Mouse (Mus musculus): ENCODE results near the gene Chp2. TPM values are rescaled to one million over a fixed set of nuclear protein-coding genes. Genes with fewer than 3 reads are reported as not detected.

The Chp2 gene
- not detected in 2 replicates for polyA plus RNA-seq (2014; fragmentation: Nextera tagmentation; extraction: Ambion mirVana)

DNA sequence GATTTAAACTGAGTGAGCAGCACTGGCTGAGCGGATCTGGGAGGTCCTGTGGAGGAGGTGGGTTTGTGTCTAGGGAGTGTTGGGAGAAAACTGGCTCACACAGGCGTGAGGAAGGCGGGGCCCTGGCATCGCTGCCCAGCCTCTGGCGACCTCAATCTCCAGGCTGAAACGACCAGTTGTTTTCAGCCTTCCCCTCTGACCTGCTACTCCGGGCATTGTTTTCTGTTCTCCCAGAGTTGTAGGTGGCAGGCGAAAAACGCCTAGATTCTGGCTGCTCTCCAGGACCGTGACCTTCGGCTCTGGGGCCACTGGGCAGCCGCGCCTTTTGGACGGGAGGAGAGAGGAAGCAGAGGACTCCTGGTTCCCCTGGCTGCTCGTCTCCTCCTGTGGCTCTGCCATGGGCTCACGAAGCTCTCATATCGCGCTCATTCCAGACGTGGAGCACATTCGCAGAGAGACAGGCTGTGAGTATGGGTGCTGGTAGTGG lies at the start of gene Chp2:
TSS of gene Chp2 (plus strand) at position 182 of the 487 bp plus-strand sequence.
- ATAC-seq (ENCODE audit: insufficient read depth, low FRiP score, low TSS enrichment), result no peak

DNA sequence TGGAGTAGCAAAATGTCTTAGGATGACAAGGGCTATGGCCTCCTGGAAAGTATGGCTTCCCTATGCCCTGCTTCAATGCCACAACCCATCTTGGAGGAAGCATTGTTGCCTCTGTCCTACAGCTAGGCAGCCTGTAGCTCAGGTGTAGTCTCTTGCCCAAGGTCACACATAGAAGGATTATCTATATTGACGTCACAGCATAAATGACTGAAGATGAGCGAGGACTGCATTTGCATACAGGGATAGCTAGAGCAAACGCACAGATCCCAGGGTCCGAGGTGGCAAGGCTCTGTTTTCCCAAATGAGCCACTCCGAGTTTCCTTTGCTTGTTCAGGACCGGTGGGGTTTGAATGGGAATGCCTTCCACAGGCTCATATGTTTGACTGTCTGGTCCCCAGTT lies 48.6 kb upstream of the Chp2 start:
- no peaks in the 10 kb centered on the region for H3K27me3 ChIP-seq (ENCODE audit: control insufficient read depth, insufficient read depth, low read length)
- no peaks in the 10 kb centered on the region for H3K9me3 ChIP-seq (ENCODE audit: control insufficient read depth, low read length)
- ATAC-seq (ENCODE audit: insufficient read depth, low FRiP score, low TSS enrichment) (no peak), DNase-seq (ENCODE audit: low spot score) (no peak)
- H3K4me1 ChIP-seq (ENCODE audit: control insufficient read depth, insufficient read depth, low read length), result no peaks in the 10 kb centered on the region
- peaks cover 21% of the 10 kb centered on the region for H3K36me3 ChIP-seq (ENCODE audit: control insufficient read depth, insufficient read depth, low read length)
- no peak overlapping the region for H3K4me2 ChIP-seq (ENCODE audit: low read depth)
- no peak overlapping the region for H3K27ac ChIP-seq (ENCODE audit: low read depth, low read length)
- 91% methylated on average over 6 of the region's 6 CpGs for WGBS
- H3K4me3 ChIP-seq (ENCODE audit: low read depth, low read length), result no peak overlapping the region
- no peak overlapping the region for H3K9ac ChIP-seq (ENCODE audit: low read length)

More for the DNA sequence above, at the start of gene Chp2:
- no peak within 1 kb of the TSS for H3K9ac ChIP-seq (ENCODE audit: low read length)
- no peaks in the 10 kb centered on the region for H3K36me3 ChIP-seq (ENCODE audit: control insufficient read depth, insufficient read depth, low read length)
- H3K9me3 ChIP-seq (ENCODE audit: control insufficient read depth, low read length), result no peaks in the 10 kb centered on the region
- no peak within 1 kb of the TSS for H3K4me3 ChIP-seq (ENCODE audit: low read depth, low read length)
- peak within 1 kb of the TSS; percentile 7; the same call in 1 of the 2 replicates for H3K4me2 ChIP-seq (ENCODE audit: low read depth)
- H3K4me1 ChIP-seq (ENCODE audit: control insufficient read depth, insufficient read depth, low read length), result no peaks in the 10 kb centered on the region
- no peaks in the 10 kb centered on the region for H3K27me3 ChIP-seq (ENCODE audit: control insufficient read depth, insufficient read depth, low read length)
- DNase-seq (ENCODE audit: low spot score), result peak; percentile 16
- 29% methylated on average over 20 of the region's 20 CpGs for WGBS
- no peak within 1 kb of the TSS for H3K27ac ChIP-seq (ENCODE audit: low read depth, low read length)

DNA sequence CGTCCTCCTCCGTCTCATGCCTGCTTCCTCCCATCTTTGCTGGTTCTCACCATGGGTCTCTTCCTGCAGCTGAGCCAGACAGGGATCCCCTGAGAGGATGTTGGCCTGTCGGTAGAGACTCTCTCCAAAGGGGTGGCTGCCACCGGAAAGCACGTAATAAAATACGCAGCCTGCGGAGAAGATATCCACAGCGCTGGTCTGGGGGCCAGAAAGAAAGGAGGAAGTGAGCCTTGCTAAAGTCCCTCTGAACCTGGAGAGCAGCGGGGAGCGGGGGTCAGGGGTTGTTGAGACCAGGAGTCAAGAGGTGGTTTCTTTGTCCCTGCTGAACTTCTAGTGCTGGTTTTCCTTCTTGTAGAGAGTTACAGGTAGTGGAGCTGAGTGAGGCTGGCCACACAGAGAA lies 47.7 kb upstream of the Chp2 start:
- no peak overlapping the region for H3K4me3 ChIP-seq (ENCODE audit: low read depth, low read length)
- H3K27me3 ChIP-seq (ENCODE audit: control insufficient read depth, insufficient read depth, low read length), result no peaks in the 10 kb centered on the region
- no peak for ATAC-seq (ENCODE audit: insufficient read depth, low FRiP score, low TSS enrichment)
- peaks cover 21% of the 10 kb centered on the region for H3K36me3 ChIP-seq (ENCODE audit: control insufficient read depth, insufficient read depth, low read length)
- no peaks in the 10 kb centered on the region for H3K9me3 ChIP-seq (ENCODE audit: control insufficient read depth, low read length)
- no peak for DNase-seq (ENCODE audit: low spot score)
- WGBS, result 75% methylated on average over 10 of the region's 10 CpGs
- no peak overlapping the region for H3K4me2 ChIP-seq (ENCODE audit: low read depth)
- H3K9ac ChIP-seq (ENCODE audit: low read length), result no peak overlapping the region
- no peak overlapping the region for H3K27ac ChIP-seq (ENCODE audit: low read depth, low read length)
- no peaks in the 10 kb centered on the region for H3K4me1 ChIP-seq (ENCODE audit: control insufficient read depth, insufficient read depth, low read length)

DNA sequence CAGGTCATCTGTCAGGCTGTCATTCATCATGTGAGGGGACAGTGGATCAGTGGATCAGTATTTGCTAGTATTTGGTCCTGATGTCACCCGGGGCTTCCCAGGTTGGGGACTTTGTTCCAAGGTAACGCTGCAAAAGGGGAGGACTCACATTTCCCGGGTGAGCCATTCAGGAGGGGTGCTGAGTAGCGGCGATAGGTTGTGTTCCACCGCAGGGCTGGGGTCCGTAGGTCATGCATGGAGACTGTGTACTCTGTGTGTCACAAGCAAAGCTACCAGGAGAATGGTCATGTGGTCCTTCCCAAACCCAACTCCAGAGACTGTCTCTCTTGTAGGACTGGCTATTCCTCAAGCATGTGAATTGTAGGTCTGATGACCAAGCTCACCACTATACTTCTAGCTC lies 38.6 kb upstream of the Chp2 start:
- H3K27me3 ChIP-seq (ENCODE audit: control insufficient read depth, insufficient read depth, low read length), result no peaks in the 10 kb centered on the region
- H3K9ac ChIP-seq (ENCODE audit: low read length), result no peak overlapping the region
- no peaks in the 10 kb centered on the region for H3K36me3 ChIP-seq (ENCODE audit: control insufficient read depth, insufficient read depth, low read length)
- WGBS, result 94% methylated on average over 7 of the region's 7 CpGs
- H3K9me3 ChIP-seq (ENCODE audit: control insufficient read depth, low read length), result no peaks in the 10 kb centered on the region
- DNase-seq (ENCODE audit: low spot score) (no peak), ATAC-seq (ENCODE audit: insufficient read depth, low FRiP score, low TSS enrichment) (no peak)
- H3K27ac ChIP-seq (ENCODE audit: low read depth, low read length), result no peak overlapping the region
- no peak overlapping the region for H3K4me2 ChIP-seq (ENCODE audit: low read depth)
- no peaks in the 10 kb centered on the region for H3K4me1 ChIP-seq (ENCODE audit: control insufficient read depth, insufficient read depth, low read length)
- no peak overlapping the region for H3K4me3 ChIP-seq (ENCODE audit: low read depth, low read length)

DNA sequence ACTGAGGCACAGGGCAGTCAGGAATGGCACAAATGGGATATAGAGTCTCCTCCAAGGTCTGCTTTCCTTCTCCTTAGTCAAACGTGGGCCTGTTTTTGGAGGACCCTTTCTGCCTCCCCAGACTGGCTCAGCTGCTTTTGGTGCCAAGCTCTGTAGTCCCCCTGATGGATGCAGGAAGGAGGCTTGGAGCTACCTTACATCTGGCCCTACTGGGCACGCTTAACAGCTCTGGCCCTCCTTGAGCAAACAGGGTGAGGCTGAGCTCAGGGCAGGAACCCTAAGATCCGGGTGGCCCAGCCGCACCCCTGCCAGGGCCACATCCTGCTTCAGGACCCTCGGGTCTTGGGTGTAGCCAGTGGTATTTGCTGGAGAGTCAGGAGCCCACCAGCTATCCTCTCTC lies 34.7 kb upstream of the Chp2 start:
- no peaks in the 10 kb centered on the region for H3K27me3 ChIP-seq (ENCODE audit: control insufficient read depth, insufficient read depth, low read length)
- H3K9me3 ChIP-seq (ENCODE audit: control insufficient read depth, low read length), result no peaks in the 10 kb centered on the region
- no peak overlapping the region for H3K4me3 ChIP-seq (ENCODE audit: low read depth, low read length)
- no peak overlapping the region for H3K4me2 ChIP-seq (ENCODE audit: low read depth)
- no peaks in the 10 kb centered on the region for H3K36me3 ChIP-seq (ENCODE audit: control insufficient read depth, insufficient read depth, low read length)
- no peak overlapping the region for H3K27ac ChIP-seq (ENCODE audit: low read depth, low read length)
- ATAC-seq (ENCODE audit: insufficient read depth, low FRiP score, low TSS enrichment), result no peak
- DNase-seq (ENCODE audit: low spot score), result no peak
- WGBS, result 81% methylated on average over 5 of the region's 5 CpGs
- no peaks in the 10 kb centered on the region for H3K4me1 ChIP-seq (ENCODE audit: control insufficient read depth, insufficient read depth, low read length)
- H3K9ac ChIP-seq (ENCODE audit: low read length), result no peak overlapping the region

DNA sequence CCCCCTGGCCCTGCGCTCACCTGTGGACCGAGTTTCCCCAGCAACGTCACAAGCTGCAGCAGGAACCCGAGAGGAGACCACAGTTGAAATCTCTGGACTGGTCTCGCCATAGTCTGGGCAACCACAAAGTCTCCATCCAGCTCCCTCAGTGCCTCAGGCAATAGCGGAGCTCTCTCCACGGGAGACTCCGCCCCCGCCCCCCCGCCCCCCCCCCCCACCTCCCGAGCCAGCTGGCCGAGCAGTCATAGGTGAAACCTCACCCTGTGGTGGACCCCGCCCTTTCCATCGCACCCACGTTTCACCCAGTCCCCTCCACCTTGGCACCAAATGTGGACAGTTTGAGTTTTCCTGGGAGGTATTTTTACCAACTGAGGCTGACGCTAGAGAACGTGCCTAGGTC lies 33.3 kb upstream of the Chp2 start, which contains the start of gene Ern2:
TSS of gene Ern2 (minus strand) at position 165 of the 400 bp plus-strand sequence.
- H3K4me2 ChIP-seq (ENCODE audit: low read depth), result no peak within 1 kb of the TSS
- no peak within 1 kb of the TSS for H3K4me3 ChIP-seq (ENCODE audit: low read depth, low read length)
- 26% methylated on average over 13 of the region's 17 CpGs for WGBS
- H3K27me3 ChIP-seq (ENCODE audit: control insufficient read depth, insufficient read depth, low read length), result no peaks in the 10 kb centered on the region
- DNase-seq (ENCODE audit: low spot score), result no peak
- H3K9me3 ChIP-seq (ENCODE audit: control insufficient read depth, low read length), result no peaks in the 10 kb centered on the region
- no peak for ATAC-seq (ENCODE audit: insufficient read depth, low FRiP score, low TSS enrichment)
- H3K4me1 ChIP-seq (ENCODE audit: control insufficient read depth, insufficient read depth, low read length), result no peaks in the 10 kb centered on the region
- H3K36me3 ChIP-seq (ENCODE audit: control insufficient read depth, insufficient read depth, low read length), result no peaks in the 10 kb centered on the region
- H3K27ac ChIP-seq (ENCODE audit: low read depth, low read length), result no peak within 1 kb of the TSS
- H3K9ac ChIP-seq (ENCODE audit: low read length), result no peak within 1 kb of the TSS

DNA sequence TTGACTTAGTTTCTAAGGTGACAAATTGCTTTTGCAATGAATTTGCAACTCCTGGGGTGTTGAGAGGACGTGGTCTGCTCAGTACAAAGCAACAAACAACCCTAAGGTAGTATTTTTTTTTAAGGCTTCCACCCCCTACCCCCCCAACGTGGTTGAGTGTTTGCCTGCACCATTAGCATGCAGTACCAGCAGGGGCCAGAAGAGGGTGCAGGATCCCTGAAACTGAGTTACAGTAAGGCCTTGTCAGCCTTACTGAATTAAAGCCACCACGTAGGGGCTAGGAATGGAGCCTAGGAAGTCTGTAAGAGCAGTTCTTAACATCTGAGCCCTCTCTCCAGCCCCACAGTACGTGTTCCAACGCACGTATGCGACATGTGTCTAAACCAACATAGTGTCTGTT lies 29.8 kb upstream of the Chp2 start:
- Histone ChIP-seq H3K4me3 (ENCODE audit: low read depth, low read length) (no peak overlapping the region), H3K9me3 (ENCODE audit: control insufficient read depth, low read length) (no peaks in the 10 kb centered on the region), H3K27me3 (ENCODE audit: control insufficient read depth, insufficient read depth, low read length) (no peaks in the 10 kb centered on the region), H3K4me2 (ENCODE audit: low read depth) (no peak overlapping the region), H3K9ac (ENCODE audit: low read length) (no peak overlapping the region), H3K4me1 (ENCODE audit: control insufficient read depth, insufficient read depth, low read length) (no peaks in the 10 kb centered on the region), H3K27ac (ENCODE audit: low read depth, low read length) (no peak overlapping the region), H3K36me3 (ENCODE audit: control insufficient read depth, insufficient read depth, low read length) (no peaks in the 10 kb centered on the region)
- DNase-seq (ENCODE audit: low spot score) (peak; percentile 71), ATAC-seq (ENCODE audit: insufficient read depth, low FRiP score, low TSS enrichment) (no peak)
- 31% methylated on average over 7 of the region's 7 CpGs for WGBS

DNA sequence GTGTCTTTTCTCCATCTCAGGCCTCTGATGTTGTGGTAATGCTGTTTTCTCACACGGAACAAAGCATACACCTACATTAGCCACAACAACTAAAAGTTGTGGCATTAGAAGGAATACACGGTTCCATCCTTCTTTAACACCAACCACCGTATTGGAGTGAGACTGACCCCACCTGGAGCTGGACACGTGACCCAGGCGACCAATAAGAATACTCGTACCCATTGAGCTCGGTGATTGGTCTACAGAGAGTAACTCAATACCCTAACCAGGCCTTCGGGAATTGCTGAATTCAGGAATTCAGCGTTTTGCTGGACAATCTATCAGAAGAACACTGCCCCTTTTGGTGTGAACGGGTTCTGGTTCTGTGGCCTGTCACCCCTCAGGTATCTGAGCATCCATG lies 28.2 kb upstream of the Chp2 start:
- Histone ChIP-seq H3K9me3 (ENCODE audit: control insufficient read depth, low read length) (no peaks in the 10 kb centered on the region), H3K4me2 (ENCODE audit: low read depth) (no peak overlapping the region), H3K27ac (ENCODE audit: low read depth, low read length) (no peak overlapping the region), H3K9ac (ENCODE audit: low read length) (no peak overlapping the region), H3K4me3 (ENCODE audit: low read depth, low read length) (no peak overlapping the region), H3K4me1 (ENCODE audit: control insufficient read depth, insufficient read depth, low read length) (no peaks in the 10 kb centered on the region), H3K27me3 (ENCODE audit: control insufficient read depth, insufficient read depth, low read length) (no peaks in the 10 kb centered on the region), H3K36me3 (ENCODE audit: control insufficient read depth, insufficient read depth, low read length) (no peaks in the 10 kb centered on the region)
- no peak for DNase-seq (ENCODE audit: low spot score)
- no peak for ATAC-seq (ENCODE audit: insufficient read depth, low FRiP score, low TSS enrichment)
- 61% methylated on average over 10 of the region's 10 CpGs for WGBS

DNA sequence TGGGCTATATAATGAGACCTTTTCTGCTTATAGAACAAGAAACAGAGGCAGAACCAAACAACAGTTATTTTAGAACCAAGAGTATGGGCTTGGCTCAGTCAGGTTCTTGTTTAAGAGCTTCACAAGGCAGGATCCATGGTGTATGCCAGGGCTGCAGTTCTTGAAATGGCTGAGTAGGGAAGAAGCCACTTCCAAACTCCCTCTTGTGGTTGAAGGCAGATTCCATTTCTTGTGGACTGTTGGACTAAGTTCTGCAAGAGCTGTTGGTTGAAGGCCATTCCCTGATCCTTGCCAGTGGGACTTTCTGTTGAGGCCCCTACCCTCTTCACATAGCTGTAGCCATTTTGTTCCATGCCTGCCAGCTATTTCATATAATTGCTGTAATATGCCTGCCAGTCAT lies 25.4 kb upstream of the Chp2 start:
- H3K4me3 ChIP-seq (ENCODE audit: low read depth, low read length), result no peak overlapping the region
- no peak for DNase-seq (ENCODE audit: low spot score)
- no peak overlapping the region for H3K27ac ChIP-seq (ENCODE audit: low read depth, low read length)
- no peaks in the 10 kb centered on the region for H3K27me3 ChIP-seq (ENCODE audit: control insufficient read depth, insufficient read depth, low read length)
- no peaks in the 10 kb centered on the region for H3K36me3 ChIP-seq (ENCODE audit: control insufficient read depth, insufficient read depth, low read length)
- H3K9me3 ChIP-seq (ENCODE audit: control insufficient read depth, low read length), result no peaks in the 10 kb centered on the region
- ATAC-seq (ENCODE audit: insufficient read depth, low FRiP score, low TSS enrichment), result no peak
- no peaks in the 10 kb centered on the region for H3K4me1 ChIP-seq (ENCODE audit: control insufficient read depth, insufficient read depth, low read length)
- H3K9ac ChIP-seq (ENCODE audit: low read length), result no peak overlapping the region
- H3K4me2 ChIP-seq (ENCODE audit: low read depth), result no peak overlapping the region
